Mouse (Mus musculus): ENCODE measurements at regions not wholly inside any gene's neighbourhood (a gene's known extent, or its start where the extent isn't known, plus 50 kb on each side); places are given as distances from the start of the nearest gene placed in this dataset.

GRCm38 (mm10) chr4:125439856-125440255, 50.6 kb upstream of the Grik3 start:
- DNase-seq (ENCODE audit: low read depth), result no peak

- no peak for DNase-seq (ENCODE audit: low read depth)
Measured at GRCm38 (mm10) chr4:125437161-125437822, 53.2 kb upstream of the Grik3 start.

GRCm38 (mm10) chr4:125433511-125433910, 57.0 kb upstream of the Grik3 start:
- no peak for DNase-seq (ENCODE audit: low read depth)

- DNase-seq (ENCODE audit: low read depth), result no peak
Measured at GRCm38 (mm10) chr4:125431648-125432047, 58.9 kb upstream of the Grik3 start.

GRCm38 (mm10) chr4:125430845-125431244, 59.7 kb upstream of the Grik3 start:
- no peak for DNase-seq (ENCODE audit: low read depth)

GRCm38 (mm10) chr4:125428736-125429135, 61.8 kb upstream of the Grik3 start:
- no peak for DNase-seq (ENCODE audit: low read depth)

- no peak for DNase-seq (ENCODE audit: low read depth)
Measured at GRCm38 (mm10) chr4:125420561-125421241, 69.8 kb upstream of the Grik3 start.

- DNase-seq (ENCODE audit: low read depth), result no peak
Measured at GRCm38 (mm10) chr4:125419491-125420255, 70.8 kb upstream of the Grik3 start.

GRCm38 (mm10) chr4:125415308-125415707, 75.2 kb upstream of the Grik3 start:
- no peak for DNase-seq (ENCODE audit: low read depth)

- no peak for DNase-seq (ENCODE audit: low read depth)
Measured at GRCm38 (mm10) chr4:125413833-125414719, 76.4 kb upstream of the Grik3 start.

- no peak for DNase-seq (ENCODE audit: low read depth)
Measured at GRCm38 (mm10) chr4:125410736-125411441, 79.6 kb upstream of the Grik3 start.

- DNase-seq (ENCODE audit: low read depth), result no peak
Measured at GRCm38 (mm10) chr4:125399376-125400112, 91.0 kb upstream of the Grik3 start.

- no peak for DNase-seq (ENCODE audit: low read depth)
Measured at GRCm38 (mm10) chr4:125397007-125397461, 93.5 kb upstream of the Grik3 start.

GRCm38 (mm10) chr4:125391269-125391668, 99.2 kb upstream of the Grik3 start:
- DNase-seq (ENCODE audit: low read depth), result no peak

GRCm38 (mm10) chr4:125385811-125386210, 104.7 kb upstream of the Grik3 start:
- no peak for DNase-seq (ENCODE audit: low read depth)

GRCm38 (mm10) chr4:125364011-125364410, 126.5 kb upstream of the Grik3 start:
- no peak for DNase-seq (ENCODE audit: low read depth)

- peak; percentile 73 for DNase-seq (ENCODE audit: low read depth)
Measured at GRCm38 (mm10) chr4:125361611-125362520, 128.6 kb upstream of the Grik3 start.

GRCm38 (mm10) chr4:125358356-125358755, 132.1 kb upstream of the Grik3 start:
- DNase-seq (ENCODE audit: low read depth), result no peak

GRCm38 (mm10) chr4:125356441-125356840, 134.1 kb upstream of the Grik3 start:
- DNase-seq (ENCODE audit: low read depth), result no peak
